Mouse (Mus musculus) adrenal gland, postnatal 4 days (tissue): ENCODE data around the gene Edf1. TPM values are rescaled to one million over a fixed set of nuclear protein-coding genes. Genes with fewer than 3 reads are reported as not detected.
A peak's percentile ranks its signal among the peaks of the same experiment; 100 is the strongest.
"Not testable (repeated sequence)": the region's sequence is repeated elsewhere in the genome, so short reads cannot be mapped to it uniquely, and the experiment has no call there.

Experiments
- DNase-seq, 2 experiments: peaks; one replicate each; pipeline ENCODE4 v3.0.0; 2021 to 2022; ENCODE audit warnings: low spot score in 2 of 2, mixed read lengths in 2 of 2
- long read RNA-seq, 2 experiments: library from polyadenylated mRNA; stranded (forward); transcript quantifications; one replicate each; pipeline ENCODE4 v2.0.0; 2021
- total RNA-seq, 2 experiments: library from RNA; stranded (reverse); gene quantifications; 2 replicates each; pipeline ENCODE4 v1.2.3; 2021

Gene Edf1
- total RNA-seq: 100 to 1,000 TPM; 171 to 191 TPM
- long read RNA-seq, experiment 1, transcript Edf1-201 (5 exons, 722 nt): major isoform, 168 of 181 reads
- long read RNA-seq, experiment 1, transcript Edf1-205 (4 exons, 765 nt): minor isoform, 5 of 181 reads
- long read RNA-seq, experiment 1, partial matches to known transcripts: 1 of 181 reads
- long read RNA-seq, experiment 1, other reads (novel, unspliced or antisense): 7 of 181 reads
- long read RNA-seq, experiment 2, transcript Edf1-201 (5 exons, 722 nt): major isoform, 123 of 145 reads
- long read RNA-seq, experiment 2, transcript Edf1-205 (4 exons, 765 nt): minor isoform, 7 of 145 reads
- long read RNA-seq, experiment 2, partial matches to known transcripts: 2 of 145 reads
- long read RNA-seq, experiment 2, other reads (novel, unspliced or antisense): 9 of 145 reads

GRCm38 (mm10) chr2:25557221-25557963 is at the start of gene Edf1:
Gene Edf1 (plus strand): TSS chr2:25557847.
- DNase-seq: peak; percentile 86 to 91

- no peak for DNase-seq
Measured at GRCm38 (mm10) chr2:25509912-25510311, 47.7 kb upstream of the Edf1 start.

GRCm38 (mm10) chr2:25526510-25527302 is 30.9 kb upstream of the Edf1 start:
- no peak for DNase-seq

- no peak for DNase-seq
Measured at GRCm38 (mm10) chr2:25533707-25534106, 23.9 kb upstream of the Edf1 start.

GRCm38 (mm10) chr2:25534178-25534865 is 23.3 kb upstream of the Edf1 start:
- DNase-seq: peak; percentile 33 to 43

GRCm38 (mm10) chr2:25534866-25535182 is 22.8 kb upstream of the Edf1 start:
- no peak for DNase-seq

GRCm38 (mm10) chr2:25536531-25536930 is 21.1 kb upstream of the Edf1 start:
- DNase-seq: no peak

GRCm38 (mm10) chr2:25540541-25540948 is 17.1 kb upstream of the Edf1 start:
- DNase-seq: no peak

GRCm38 (mm10) chr2:25541644-25542367 is 15.8 kb upstream of the Edf1 start:
- no peak for DNase-seq

- no peak for DNase-seq
Measured at GRCm38 (mm10) chr2:25545996-25546810, 11.4 kb upstream of the Edf1 start.

GRCm38 (mm10) chr2:25546811-25547491 is 10.7 kb upstream of the Edf1 start, which contains the start of gene Traf2:
Gene Traf2 (minus strand): TSS chr2:25546940.
- DNase-seq: peak; percentile 88 to 94

GRCm38 (mm10) chr2:25549021-25549991 is 8.3 kb upstream of the Edf1 start:
- no peak for DNase-seq

GRCm38 (mm10) chr2:25551186-25551585 is 6.5 kb upstream of the Edf1 start:
- no peak for DNase-seq

GRCm38 (mm10) chr2:25553171-25553786 is 4.4 kb upstream of the Edf1 start:
- not testable (repeated sequence) for DNase-seq

- not testable (repeated sequence) for DNase-seq
Measured at GRCm38 (mm10) chr2:25555479-25555878, 2.2 kb upstream of the Edf1 start.

- DNase-seq: no peak
Measured at GRCm38 (mm10) chr2:25556296-25556695, 1.4 kb upstream of the Edf1 start.

- no peak for DNase-seq
Measured at GRCm38 (mm10) chr2:25557964-25558360, 315 bp downstream of the Edf1 start.
